Mouse (Mus musculus) c-Kit-positive CD71-positive TER-119-positive erythroid progenitor cells, embryonic 14.5 days (primary cell): Measurements from ENCODE around the gene Rnf227.

Experiments
- DNase-seq: peaks from one replicate; pipeline ENCODE4 v3.0.0-alpha.2; 2013; ENCODE audit warnings: low spot score

Gene Rnf227

GRCm38 (mm10) chr11:69331152-69331551, 9.1 kb upstream of the Rnf227 start:
- DNase-seq: no peak

- DNase-seq: no peak
Measured at GRCm38 (mm10) chr11:69331929-69332405, 8.3 kb upstream of the Rnf227 start.

- DNase-seq: no peak
Measured at GRCm38 (mm10) chr11:69332713-69333253, 7.5 kb upstream of the Rnf227 start.

GRCm38 (mm10) chr11:69333922-69334321, 6.3 kb upstream of the Rnf227 start:
- DNase-seq: peak; percentile 42

DNA sequence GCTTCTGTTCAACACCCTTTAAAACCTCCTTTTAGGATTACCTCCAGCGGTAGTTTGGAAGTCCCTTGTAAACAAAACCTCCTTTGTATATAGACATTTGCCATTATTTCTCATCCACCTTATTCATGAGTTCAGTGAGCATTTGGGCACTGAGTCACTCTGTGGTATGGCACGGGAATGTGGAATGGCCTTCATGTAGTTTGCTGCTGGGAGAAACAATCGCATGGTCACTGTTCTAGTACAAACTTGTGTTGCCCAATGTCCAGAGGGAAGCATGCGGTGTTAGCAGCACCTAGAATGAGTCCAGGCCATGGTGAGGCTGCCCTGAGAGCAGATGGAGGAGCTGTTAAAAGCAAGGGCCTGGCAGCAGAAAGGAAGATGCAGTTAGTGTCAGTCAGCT, 5.5 kb upstream of the Rnf227 start:
- DNase-seq: no peak

GRCm38 (mm10) chr11:69346441-69346840, 6.2 kb downstream of the Rnf227 start:
- no peak for DNase-seq

DNA sequence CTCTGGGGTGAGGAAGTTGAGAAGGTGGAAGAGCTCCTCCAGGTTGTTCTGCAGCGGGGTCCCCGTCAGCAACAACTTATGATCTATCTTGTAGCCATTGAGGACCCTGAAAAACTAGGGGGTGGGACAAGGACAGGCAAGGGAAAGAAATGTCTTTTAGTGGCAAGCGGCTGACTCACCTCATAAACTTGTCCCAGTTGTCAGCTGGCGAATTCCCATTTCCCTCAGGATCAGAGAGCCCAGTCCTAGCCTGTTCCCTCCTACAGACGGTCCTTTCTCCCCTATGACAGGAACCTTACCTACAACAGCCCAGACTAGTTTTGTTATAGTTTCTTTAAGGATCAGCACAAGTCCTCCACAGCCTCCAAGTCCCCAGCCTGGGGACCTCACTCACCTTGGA, 16.3 kb downstream of the Rnf227 start:
- DNase-seq: no peak

GRCm38 (mm10) chr11:69357690-69358089, 17.4 kb downstream of the Rnf227 start:
- no peak for DNase-seq

- DNase-seq: no peak
Measured at GRCm38 (mm10) chr11:69362021-69362420, 21.8 kb downstream of the Rnf227 start.

DNA sequence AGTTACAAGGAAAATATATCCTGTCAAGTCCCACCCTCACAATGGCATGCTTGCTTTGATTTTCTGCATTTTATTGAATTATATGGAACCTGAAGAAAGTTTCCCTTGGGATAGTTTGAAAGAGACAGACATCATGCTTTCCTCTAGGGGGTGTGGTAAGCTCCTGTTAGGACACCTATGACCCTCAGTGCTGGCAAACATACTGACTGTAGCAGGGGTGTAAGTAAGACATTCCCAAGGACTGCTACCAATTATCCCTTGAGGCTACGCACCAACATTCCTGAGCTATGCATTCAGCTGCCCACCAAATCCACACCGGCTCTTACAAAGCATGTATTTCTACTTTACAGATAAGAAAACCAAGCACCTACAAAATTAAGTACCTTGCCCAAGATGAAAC, 22.2 kb downstream of the Rnf227 start:
- DNase-seq: no peak

DNA sequence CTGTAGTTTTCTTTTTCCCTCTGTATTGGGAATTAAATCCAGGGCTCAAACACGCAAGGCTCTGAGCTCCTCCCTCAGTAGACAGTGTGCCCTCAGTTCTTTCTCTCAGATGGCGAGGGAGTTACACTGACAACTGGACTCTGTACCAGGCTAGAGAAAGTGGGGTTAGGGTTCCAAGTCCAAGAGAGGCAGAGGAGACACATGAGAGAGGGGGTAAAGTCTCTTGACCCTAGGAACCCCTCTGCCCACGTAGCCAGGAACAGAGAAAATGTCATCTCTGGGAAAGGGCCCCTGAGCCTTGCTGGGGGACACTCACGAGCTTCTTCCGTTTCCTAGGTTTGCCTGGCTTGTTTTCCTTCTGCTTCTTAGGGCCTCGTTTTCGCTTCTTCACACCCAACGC, 24.1 kb downstream of the Rnf227 start:
- DNase-seq: no peak

DNA sequence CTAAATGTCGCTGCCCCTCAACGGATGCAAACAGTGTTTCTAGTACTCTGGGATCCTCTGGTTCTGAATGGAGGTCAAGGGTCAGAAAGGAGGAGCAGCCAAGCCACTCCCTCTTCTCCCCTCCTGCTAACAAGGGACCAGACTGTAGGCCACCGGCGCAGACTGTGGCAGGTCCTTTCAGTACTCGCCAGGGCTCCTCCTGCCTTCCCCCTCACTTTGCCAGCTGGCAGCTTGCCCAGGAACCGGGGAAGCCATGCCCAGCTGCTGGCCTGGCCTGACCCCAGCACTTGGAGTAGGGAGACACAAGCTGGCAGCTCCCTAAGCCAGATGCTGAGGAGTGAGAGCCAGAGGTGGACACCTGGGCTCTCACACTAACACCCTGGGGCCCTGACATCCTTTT, 24.6 kb downstream of the Rnf227 start:
- no peak for DNase-seq

- no peak for DNase-seq
Measured at GRCm38 (mm10) chr11:69365722-69366121, 25.5 kb downstream of the Rnf227 start.

DNA sequence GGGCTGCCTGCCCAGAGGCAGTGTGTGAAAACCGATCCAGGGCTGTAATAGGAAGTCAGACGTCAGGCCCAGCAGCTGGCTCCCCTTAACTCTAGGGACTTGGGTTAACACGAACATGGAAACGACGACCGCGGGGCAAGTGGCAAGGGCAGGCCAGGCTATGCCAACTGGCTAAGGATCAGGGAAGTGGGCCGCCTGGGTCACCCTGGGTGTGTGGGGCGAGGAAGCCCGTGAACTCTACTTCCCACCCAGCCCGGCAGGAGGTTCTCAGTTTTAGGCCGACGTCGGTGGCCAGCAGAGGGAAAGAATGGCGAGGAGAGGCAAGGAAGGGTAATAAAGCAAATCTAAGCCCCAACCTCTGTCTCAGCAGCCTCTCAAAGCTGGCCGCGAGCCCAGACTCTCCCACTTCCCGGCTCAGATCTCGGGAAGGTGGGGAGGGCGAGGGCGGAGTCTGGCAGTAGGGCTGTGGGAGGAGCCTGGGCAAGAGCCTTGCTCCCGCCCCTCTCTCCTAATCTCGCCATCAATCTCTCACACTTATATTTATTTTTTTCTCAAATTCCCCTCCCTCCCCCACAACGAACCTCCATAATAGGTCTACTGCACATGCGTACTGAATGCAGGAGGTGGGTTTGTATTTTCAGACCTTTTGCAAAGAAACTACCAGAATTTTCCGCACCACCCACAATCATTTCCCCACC, 26.0 kb downstream of the Rnf227 start:
- peak; percentile 45 for DNase-seq

DNA sequence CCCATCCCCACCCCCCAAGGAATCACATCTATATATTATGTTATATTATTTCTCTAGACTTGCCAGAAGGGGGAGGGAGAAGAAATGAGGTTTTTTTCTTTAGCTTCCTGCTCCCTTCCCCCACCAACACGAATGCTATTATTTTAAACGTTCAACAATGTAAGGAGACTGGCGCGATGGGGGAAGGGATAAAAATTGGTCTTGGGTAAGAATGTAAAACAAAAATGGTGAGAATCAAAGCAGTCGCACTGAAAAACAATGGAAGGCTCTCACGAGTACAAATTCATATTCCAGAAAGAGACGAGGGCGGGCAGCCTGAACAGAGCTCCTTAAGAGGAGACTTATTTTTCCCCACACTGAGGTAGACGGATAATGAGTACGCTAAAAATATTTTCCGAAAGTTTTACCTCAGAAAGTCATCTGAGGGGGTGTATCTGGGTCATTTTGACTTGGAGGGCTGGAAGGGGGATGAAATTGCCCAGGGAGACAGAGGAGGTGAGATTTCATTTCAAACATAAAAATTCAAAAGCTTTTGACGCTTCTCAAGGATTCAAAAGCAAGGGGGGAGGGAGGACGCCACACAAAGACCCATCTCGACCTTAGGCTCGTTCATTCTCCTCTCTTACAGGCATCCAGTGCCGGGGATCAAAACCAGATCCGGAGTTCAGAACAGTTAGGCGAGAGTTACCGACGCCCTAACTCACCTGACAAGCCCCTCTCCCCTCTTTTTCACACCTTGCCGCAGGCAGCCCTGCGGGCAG, 26.8 kb downstream of the Rnf227 start:
- no peak for DNase-seq

- DNase-seq: no peak
Measured at GRCm38 (mm10) chr11:69367616-69368355, 27.5 kb downstream of the Rnf227 start.

GRCm38 (mm10) chr11:69368356-69369214, 28.3 kb downstream of the Rnf227 start:
- DNase-seq: no peak

DNA sequence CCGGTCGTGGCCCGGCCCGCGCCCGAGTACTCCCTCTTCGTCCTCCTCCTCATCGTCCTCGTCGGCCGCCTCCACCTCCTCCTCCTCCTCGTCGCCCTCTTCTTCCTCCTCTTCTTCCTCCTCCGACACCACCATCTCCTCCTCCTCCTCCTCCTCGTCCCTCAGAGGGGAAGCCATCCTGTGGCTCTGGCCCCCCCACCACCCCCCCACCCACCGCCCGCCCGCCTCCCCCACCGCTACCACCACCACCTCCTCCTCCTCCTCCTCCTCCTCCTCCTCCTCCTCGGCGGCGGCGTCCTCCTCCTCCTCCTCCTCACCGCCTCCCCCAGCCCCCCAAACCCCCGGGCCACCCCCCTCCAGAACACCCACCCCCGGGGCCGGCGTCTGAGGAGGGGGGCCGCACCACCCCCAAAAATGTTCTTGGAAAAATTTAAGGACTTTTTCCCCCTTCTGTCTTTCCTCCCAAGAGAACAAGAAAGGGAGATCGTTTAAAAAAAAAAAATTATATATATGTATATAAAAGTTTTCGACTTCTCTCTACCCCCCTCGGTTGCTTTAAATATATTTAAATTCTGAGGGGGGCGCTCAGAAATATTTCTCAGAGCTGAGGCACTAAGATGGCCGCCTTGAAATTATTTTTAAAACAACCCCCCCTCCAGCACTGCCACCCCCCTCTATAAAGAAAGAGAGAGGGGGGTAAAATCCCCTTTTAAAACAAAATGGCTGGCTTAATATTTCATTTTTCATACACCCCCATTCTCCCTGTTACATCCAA, 29.1 kb downstream of the Rnf227 start, which contains the start of gene Chd3:
TSS of gene Chd3 (minus strand) at position 192 of the 775 bp plus-strand sequence.
- no peak for DNase-seq

DNA sequence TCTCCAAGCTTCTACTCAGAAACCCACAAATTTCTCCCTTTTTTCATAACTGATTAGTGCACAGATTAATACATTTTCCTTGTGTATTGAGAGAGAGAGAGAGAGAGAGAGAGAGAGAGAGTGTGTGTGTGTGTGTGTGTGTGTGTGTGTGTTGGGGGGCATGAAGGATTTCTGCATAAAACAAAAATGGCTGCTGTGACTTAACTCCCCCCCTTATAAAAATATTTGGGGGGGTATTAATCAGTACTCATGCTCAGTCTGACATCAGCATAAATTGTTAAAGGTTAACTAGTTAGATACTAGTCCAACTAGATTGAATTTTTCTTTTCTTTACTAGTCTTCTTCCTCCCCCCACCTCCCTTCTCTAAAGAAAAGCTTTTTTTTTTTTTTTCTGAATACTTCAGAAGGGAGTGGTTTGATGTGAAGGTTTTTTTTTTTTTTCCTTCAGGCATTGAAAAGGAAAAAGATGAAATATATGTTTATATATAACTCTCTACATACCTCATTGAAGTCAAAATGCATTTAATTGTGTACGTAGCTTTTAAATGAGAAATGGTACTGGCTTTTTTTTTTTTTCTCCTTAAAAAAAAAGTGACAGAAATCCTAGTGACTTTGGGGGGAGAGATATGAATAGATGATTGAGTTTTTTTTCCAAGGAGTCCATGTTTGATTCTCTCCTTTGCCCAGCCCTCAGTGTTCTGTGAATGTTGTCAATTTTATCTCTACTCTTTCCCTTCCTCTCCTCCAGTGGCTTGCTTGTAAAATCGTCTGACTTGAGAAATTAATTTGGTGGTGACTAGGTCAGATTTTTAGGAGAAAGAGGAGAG, 29.9 kb downstream of the Rnf227 start:
- no peak for DNase-seq

DNA sequence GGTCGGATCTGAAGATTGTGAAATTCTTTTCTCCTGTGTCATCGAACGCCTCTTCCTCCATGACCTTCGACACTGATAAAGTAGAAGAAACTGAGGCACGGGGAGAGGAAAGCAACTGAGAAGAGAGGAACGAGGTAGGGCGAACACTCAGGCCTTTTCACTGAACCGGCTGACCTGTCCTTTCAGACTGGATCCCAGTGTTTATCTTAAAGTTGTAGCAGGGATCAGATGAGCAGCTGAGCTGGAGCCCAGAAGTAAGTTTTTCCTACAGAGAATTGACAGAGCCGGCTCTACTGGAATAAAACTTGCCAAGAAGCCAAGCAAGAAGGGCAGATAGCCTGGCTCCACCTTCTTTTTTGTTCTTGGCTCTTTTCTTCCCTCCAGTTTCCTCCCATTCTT, 30.6 kb downstream of the Rnf227 start:
- no peak for DNase-seq
